Mouse (Mus musculus) NIH3T3 (cell line): ENCODE measurements around the gene Mrvi1.

Experiments used
- DNase-seq: peaks from one replicate; pipeline ENCODE4 v3.0.0-alpha.2; 2012; ENCODE audit warnings: low read depth

The Mrvi1 gene

DNA sequence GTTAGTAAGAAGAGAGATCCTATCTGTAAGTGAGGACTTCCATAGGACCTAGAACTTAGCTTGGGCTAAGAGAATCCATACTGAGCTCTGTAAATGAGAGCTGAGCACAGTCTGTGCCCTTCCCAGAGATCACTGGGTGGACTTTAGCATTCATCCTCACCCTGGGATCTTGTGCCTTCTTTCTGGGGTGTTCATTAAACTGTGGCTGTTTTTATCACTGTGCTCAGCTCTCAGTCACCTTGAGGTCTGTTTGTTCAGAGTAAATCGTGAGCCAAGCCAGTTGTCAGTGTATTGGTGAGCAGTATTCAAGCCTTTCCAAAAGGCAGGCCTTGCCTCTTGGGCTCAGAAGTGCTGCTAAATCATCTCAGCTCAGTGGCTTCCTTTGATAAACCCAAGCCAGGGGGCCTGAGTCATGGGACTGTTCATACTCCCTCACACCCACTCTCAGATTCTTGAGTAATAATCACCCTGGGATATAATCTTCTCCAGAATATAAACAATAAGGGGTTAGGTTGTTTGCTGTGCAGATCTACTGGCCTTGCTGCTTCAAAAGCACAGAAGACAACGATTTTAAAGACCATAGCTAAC is 100.4 kb downstream of the Mrvi1 start:
- peak; percentile 61 for DNase-seq

DNA sequence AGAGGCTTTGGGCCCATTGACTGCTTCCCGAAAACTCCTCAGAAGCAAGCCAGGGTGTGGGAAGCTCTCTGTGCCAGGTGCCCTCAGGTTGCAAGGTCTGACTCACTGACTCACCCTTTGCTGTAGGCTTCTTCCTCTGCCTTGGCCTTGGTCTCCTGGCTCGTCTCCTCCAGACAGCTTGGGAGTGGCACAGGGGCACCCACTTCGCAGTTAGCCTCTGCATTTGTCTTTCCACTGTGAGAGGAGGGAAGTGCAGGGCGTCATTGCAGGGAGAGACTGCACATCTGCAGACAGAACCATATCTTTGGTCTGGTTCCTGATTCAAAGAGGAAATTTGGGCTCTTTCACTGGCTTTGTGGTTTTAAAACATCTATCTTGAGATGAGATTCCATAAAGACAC is 104.2 kb downstream of the Mrvi1 start:
- DNase-seq: no peak

DNA sequence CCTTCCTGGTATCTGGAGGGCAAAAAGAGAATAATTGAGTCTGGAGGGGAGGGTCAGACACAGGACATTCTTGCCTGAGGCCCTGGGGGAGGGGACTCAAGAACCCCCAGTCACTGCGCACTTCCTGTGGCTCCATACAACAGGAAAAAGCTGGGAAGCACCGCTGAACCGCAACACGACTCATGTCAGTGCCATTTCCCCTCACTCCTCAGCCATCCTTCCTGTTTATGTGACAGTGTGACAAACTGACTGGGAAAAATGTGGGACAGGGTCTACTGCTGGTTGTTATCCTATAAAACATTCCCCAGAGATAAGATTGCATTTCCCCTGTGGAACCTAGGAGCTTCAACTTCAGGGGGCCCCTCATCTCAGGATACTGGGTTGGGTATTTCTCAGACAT is 105.3 kb downstream of the Mrvi1 start:
- DNase-seq: no peak

DNA sequence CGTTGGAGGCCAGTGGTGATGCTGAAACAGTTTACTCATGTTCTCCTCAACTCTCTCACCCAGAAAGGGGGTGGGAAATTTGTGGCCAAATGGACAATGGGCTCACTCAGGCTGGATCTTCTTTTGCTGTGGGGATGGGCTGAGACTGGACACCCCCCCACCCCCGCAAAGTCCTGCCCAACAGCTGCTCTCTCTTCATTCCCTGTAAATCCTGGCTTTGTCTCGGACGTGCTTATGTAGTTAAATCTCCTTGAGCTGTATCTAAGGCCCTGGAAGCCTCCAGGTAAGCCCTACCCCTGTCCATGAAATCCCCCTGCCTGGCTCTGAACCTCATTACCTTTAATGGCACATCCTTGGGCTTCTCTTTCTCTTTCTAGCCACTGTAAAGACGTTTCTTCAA is 113.5 kb downstream of the Mrvi1 start:
- DNase-seq: no peak

DNA sequence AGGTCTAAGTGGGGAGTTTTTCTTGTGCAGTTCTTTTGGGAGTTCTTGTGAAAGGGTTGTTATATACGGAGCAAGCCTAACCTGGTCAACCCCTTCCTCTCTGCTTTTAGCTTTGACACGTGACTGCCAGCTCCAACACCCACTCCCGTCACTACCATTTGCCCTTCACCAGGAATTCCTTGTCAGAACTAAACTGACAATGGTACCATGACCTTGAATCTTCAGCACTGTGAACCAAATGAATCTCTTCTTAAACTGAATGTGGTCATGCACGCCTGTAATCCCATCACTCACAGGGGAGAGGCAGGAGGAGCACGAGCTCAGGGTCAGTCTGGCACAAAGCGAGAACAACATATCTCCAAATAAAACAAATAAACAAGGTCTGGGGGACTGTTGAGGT is 115.1 kb downstream of the Mrvi1 start:
- no peak for DNase-seq

DNA sequence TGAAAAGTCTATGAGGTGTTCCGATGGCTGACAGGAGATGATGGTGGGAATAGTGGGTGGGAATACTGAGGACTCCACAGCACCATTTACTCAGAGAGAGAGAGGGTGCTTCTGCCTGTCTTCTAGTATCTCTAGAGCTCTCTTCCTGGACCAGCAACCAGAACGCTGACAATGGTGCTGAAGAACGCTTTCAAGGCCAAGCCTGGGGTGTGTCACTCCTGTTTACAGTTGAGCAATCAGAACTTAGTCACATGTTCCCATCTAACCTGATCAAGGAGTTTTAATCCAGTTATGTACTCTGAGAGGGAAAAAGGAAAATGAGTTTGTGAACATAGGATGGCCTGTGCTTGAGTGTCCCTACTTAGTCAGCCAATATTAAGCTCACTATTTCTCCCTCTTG is 116.2 kb downstream of the Mrvi1 start:
- DNase-seq: no peak

DNA sequence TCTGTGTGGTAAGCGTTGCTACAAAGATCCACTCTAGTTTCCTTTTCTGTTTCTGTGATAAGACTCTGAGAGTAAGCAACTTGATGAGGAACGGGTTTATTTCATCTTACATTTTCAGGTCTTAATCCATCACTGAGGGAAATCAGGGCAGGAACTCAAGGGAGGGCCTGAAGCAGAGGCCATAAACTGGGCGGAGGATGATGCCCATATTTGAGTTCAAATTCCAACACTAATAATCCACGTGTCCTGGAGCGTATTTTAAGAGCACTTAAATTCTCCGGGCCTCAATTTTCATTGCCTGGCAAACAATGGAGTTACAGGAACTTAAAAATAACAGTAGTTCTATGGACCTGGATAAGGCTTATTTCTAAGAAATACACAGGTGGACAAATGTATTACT is 116.7 kb downstream of the Mrvi1 start:
- DNase-seq: no peak

DNA sequence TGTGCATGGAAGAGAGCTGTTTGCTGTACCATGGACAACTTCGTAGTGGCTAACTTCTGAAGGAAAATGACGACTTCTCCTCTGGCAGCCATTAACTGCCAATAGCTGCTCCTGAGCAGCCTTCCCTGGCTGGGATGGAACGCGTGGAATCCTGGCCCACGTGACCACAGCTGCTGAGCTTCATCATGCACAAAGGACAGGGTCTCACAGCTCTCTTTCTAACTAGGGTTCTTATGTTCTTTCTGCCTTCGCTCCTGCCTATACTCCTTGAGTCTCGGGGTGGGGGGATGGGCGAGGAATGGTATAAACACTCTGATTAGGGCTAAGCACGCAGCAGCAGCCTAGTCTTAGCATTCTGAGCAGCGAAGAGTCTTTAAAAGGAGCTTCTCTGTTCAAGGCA is 117.2 kb downstream of the Mrvi1 start:
- no peak for DNase-seq

DNA sequence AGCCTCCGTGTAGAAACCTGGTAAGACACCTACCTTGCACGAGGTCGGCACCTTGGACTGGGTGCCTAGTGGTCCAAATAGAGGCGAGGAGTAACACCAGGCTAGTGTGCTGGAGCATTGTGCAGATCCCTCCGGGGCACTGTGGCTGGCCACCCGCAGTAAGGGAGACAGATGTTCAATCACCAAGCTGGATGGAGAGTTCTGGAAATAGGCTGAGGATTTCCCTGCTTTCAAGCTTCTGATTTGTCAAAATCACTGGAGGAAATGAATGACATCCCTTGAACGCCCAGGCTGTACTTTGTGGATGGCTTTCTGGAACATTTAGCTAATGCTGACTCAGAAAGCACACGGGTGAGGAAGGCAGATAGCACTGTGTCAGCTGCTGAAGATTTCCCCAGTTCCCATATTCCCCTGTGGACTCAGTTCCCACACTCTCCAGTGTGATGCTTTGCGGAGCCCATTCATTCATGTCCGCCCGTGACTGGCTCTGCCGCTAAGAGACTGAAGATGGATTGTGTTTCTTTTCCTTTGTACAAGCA is 119.4 kb downstream of the Mrvi1 start, which contains the start of gene Lyve1:
Gene Lyve1, minus strand, starts transcription at position 489 of the 539 bp plus-strand sequence.
- DNase-seq: no peak

DNA sequence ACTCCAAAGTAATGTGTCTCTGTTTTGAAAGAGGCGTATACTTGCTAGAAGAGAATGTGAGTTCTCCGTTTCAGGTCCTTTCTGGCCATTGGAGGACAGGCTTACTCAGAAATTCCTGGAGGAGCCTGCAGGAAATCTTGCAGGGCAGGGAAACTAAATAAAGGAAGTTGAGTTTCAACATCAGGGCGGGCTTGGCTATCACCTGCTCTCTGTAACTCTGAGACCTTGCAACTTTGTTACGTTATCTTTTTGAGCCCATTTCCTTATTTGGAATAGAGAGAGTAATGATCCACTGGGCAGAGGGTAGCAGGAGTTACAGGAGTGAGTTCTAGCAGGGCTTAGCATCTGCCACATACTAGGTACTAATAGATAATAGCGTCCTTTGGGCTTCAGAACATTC is 122.1 kb downstream of the Mrvi1 start:
- no peak for DNase-seq

DNA sequence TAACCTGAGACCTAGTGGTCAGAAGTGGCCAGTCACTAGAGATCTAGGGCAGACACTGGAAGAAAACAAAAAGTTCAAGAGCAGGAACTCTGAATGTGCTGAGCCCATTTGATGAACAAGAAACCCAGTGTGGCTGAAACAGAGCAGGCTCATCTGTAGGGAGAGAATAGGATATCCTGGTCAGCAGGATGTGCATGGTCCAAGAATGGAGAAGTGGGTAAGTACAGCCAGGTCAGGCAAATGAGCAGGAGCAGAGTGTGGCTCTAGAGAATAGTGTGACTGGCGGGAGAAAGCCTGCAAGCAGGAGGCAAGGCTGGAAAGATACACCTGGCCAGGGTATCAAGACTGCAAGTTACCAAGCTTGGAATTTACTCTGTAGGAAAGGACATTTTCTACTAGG is 126.7 kb downstream of the Mrvi1 start:
- DNase-seq: no peak

DNA sequence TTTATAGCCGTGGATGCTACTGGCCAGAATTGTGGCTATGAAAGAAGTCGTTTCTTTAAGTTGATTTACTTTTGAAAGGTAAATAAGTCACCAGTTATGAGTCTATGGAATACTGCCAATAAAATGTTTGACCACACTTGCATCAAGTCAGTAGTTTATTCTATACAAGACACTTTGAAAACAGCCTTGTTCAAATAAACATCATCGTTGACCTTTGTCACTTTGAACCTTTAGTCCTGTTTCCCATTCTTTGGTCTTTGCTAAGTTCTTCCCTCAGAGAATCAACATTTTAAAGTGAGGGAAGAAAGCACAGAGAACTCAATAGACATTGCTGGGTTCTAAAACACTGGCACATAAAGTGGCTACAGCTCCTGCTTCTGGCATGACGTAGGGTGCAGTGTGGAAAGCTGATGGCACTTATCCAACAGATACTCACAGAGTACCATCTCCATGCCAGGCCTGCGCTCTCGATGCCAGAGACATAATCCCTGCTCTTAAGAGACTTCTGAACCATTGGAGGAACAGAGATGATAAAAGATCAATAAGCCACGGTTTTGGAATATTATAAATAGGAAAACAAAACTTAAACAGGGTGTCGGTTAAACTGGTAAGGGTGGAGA is 127.2 kb downstream of the Mrvi1 start:
- no peak for DNase-seq

DNA sequence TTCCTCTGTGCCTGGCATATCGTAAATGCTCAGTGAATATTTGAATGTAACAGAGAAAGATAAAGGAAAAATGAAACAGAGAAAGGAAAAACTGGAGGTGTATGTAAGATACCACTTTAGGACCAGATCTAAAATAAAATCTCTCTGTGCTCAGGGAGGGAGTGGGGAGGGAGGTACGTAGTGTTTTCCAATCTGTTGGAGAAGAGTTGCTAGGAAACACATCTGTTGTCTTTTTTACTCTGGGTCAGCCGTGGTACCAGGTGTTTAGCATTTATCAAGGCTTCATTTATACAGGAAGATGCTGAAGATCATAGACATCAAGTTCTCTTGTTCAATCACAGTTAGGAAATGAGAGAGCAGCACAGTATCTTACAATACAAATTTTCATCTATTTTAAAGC is 127.7 kb downstream of the Mrvi1 start:
- no peak for DNase-seq

DNA sequence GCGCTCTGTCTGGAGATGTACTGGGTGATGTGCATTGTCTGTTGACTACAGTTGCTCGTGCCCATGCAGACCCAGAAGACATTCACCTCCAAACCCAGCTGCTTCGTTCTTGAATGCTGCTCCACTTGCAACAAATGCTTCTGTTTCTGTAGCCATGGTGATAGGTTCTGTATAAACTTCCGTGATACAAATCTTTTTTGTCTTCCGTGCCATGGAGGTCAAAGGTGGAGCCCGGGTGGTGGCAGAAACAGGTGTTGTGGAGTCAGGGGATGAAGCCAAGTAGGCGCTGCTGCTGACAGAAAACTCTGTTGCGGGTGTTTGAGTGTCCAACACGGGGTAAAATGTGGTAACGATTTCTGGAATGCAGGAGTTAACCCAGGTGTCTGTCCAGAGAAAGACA is 128.7 kb downstream of the Mrvi1 start:
- DNase-seq: no peak

DNA sequence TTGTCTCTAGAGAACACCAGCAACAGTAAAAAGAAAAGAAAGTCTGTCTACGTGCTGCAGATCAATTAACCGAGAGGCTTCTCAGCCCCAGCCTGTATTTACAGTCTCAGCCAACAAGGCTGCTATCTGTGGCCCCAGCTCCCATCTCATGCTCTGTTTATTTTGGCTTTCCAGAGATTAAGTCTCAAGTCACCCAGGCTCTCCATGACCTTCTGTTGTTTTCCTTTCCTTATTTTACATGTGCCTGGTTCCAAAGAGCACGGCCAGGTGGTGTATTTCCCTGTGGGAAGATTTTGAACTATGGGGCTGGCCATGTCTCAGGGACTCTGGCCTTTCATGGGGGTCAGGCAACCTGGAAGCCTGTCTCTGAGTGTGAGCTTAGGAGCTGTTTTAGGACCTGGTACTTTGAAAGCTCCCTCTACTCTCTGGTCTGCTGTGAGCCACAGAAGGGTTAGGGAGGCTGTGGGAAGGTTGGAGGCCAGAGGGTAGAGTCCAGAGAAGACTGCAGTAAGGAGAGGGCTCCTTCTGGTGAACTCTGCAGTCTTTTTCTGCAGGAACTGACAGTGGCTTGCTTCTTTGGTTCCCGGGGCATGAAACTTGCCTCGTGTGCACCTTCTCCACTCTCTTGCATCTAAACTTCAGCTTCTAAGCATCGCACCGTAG is 130.6 kb downstream of the Mrvi1 start:
- DNase-seq: no peak

DNA sequence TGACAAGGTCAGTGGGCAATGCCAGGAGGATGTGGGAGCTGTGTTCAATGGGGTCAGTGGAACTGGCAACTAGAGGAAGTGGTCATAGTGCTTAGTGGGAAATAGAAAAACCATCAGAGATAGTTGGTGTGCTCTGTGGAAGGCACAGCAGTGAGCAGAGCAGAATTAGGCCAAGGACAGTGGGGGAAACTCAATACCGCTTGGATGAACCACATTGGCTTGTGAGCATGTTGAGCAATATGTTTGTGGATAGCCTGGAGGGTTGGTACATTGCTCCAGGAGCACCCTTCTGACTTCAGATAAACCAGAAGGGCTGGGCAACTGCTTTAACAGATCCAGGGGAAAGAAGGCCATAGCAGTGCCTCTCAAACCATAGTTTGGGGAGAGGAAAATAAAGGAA is 133.9 kb downstream of the Mrvi1 start:
- DNase-seq: no peak

DNA sequence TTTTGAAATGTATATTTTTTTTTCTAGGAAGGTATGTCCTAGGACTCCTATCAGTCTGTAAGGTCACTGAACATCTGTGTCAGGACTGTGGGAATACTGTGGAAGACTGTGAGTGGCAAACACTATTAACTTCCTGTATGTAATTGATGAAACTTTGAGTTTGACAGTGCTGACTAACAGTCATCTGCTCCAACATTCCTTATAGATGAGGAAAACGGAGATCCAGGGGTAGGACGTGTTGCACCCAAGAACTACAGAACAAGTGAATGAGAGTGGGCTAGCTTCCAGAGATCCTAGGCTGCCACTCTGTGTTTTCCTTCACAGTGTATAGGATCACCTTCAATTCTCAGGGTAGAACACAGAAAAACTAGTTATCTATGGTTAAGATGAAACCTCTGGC is 134.9 kb downstream of the Mrvi1 start:
- peak; percentile 61 for DNase-seq

DNA sequence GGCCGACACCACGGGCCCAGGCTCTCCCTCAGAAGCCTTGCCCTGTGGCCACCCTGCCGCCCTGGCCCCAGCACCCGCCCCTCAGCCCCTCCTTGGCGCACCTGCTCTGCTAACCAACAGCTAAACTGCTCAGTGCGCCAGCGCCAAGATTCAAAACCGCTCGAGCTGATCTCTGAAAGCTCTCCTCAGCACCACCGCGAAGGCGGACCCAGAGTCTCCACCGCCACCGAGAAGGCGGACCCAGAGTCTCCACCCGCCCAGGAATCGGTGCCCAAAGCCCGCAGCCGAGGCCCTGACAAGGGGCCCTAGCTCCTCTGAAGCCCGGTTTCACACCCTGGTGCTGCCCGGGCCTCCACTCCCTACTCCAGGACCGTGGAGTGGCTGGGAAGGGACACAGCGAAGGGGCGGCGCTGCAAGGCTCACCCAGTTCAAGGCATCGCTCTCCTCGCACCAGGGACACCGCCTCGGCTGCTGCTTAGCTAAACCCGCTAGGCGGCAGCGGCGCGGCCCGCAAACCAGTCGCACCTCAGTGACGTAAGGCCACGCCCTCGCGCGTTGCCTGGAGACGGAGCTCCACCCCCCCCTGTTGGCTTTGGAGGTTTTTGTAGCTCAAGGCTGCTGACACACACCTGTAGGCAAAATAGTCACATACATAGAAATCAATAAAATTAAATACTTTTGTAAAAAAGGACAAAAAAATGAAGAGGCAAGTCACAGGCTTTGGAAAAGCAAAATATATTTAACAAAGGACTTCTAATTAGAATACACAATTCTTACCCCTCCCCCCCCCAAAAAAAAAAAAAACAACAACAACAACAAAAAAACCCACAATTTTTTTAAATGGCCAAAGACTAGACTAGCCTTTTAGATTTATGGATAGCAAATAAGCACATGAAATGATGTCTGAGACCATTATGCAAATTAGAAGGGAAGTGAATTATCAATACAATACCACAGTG is 138.1 kb downstream of the Mrvi1 start, which contains the start of gene Rnf141:
Gene Rnf141, minus strand, starts transcription at position 542 of the 959 bp plus-strand sequence.
- peak; percentile 96 for DNase-seq

DNA sequence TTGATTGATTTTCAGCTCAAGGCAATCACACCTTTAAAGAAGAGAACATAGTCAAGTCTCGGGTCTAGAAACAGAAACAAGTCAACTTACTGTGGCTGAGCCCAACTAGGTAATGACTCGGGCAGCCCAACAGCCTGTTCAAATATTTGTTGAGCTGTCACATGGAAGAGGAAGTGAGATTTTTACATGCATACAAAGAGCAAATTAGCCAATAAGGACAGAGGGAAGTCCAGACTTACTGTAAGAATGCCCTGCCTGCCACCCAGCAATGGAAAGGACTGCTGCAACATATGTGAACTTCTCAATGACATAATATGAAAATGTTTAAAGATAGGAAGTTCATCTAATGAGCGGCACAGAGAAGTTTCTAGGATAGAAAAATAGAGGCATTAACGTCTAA is 141.9 kb downstream of the Mrvi1 start:
- no peak for DNase-seq

DNA sequence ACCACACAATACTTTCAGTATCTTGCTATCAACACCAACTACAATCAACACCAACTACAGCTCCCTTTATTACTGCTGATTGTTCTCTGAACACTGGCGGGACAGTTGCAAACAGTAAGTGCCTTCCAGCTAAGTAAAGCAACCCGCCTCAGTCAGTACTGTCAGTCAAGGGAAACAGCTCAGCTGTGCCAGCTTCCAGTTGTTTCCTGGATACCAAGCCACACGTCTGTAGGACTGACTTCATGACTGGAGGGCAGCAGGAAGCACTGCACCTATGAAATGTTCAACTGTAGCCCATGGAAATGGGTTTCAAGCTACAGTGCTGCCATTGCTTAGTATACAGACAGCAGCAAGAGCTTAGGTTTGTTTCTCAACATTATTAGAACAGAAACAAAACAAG is 147.7 kb downstream of the Mrvi1 start:
- no peak for DNase-seq

DNA sequence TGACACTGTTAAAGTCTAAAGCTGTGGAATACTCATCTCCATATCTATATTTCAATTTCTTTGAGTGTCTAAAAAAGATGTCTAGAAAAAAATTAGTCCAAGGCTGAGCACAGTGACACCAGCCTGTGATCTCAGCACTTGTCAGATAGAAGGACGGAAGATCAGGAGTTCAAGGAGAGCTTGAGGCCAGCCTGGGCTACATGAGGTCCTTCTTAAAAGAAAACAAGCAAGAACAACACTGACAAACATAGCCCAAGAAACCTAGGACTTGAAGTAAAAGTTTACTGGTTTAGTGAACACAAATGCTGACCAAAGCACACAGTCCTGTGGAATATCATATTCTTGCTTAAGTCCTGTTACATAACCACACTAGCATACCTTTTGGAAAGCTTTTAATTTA is 148.2 kb downstream of the Mrvi1 start:
- no peak for DNase-seq

DNA sequence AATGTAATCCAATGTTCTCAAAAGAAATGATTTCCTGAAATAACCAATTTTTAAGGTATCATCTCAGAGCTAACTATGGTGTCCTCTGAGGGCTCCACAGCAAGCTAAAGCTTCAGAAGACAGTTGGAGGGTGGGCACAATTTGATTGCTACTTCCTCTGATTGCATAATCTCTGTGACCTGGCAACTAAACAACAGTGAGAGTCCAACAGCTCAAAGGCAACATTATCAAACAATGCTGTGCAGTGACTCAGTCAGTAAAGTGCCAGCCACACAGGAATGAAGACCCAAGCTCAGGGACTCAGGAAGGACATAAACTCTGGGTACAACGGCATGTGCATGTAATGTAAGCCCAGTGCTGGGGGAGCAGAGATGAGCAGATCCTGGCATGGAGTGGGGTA is 149.2 kb downstream of the Mrvi1 start:
- no peak for DNase-seq
